Mouse (Mus musculus) forebrain, embryonic 16.5 days (tissue): ENCODE results near the gene Vmn1r210. TPM values are rescaled to one million over a fixed set of nuclear protein-coding genes. Genes with fewer than 3 reads are reported as not detected.
"Not testable (repeated sequence)": the region's sequence is repeated elsewhere in the genome, so short reads cannot be mapped to it uniquely, and the experiment has no call there.

ENCODE experiments used
- ATAC-seq: fragments of 200-750 bp; cut with Nextera tagmentation; 2 replicates; pipeline ENCODE4 v1.8.0; 2017; ENCODE audit warnings: mild to moderate bottlenecking, moderate library complexity
- H3K27ac ChIP-seq: fragments of 300-500 bp; sonication (generic); 2 replicates; pipeline ENCODE4 v1.5.1; 2014; ENCODE audit warnings: low read length, control low read depth
- H3K27me3 ChIP-seq: fragments of 300-500 bp; sonication (generic); replicated peaks from 2 replicates; pipeline ENCODE4 v1.6.1; 2014; ENCODE audit warnings: low read length; ENCODE audit not compliant: control insufficient read depth, insufficient read depth
- H3K36me3 ChIP-seq: fragments of 300-500 bp; sonication (generic); 2 replicates; pipeline ENCODE4 v1.6.1; 2014; ENCODE audit not compliant: control insufficient read depth, insufficient read depth
- H3K4me1 ChIP-seq: fragments of 300-500 bp; sonication (generic); replicated peaks from 2 replicates; pipeline ENCODE4 v1.6.1; 2014; ENCODE audit warnings: low read length; ENCODE audit not compliant: control insufficient read depth, insufficient read depth
- H3K4me2 ChIP-seq: fragments of 300-500 bp; sonication (generic); 2 replicates; pipeline ENCODE4 v1.6.1; 2014; ENCODE audit warnings: mild to moderate bottlenecking, low read length, control low read depth
- H3K4me3 ChIP-seq: fragments of 300-500 bp; sonication (generic); replicated peaks from 2 replicates; pipeline ENCODE4 v1.5.1; 2014; ENCODE audit warnings: mild to moderate bottlenecking, low read length, control low read depth
- H3K9ac ChIP-seq: fragments of 300-500 bp; sonication (generic); replicated peaks from 2 replicates; pipeline ENCODE4 v1.6.1; 2014; ENCODE audit warnings: low read depth, low read length, control low read depth
- H3K9me3 ChIP-seq: fragments of 300-500 bp; sonication (generic); 2 replicates; pipeline ENCODE4 v1.6.1; 2016; ENCODE audit warnings: low read length; ENCODE audit not compliant: control insufficient read depth
- WGBS: fragments of 180-500 bp; shearing (Covaris S2); extraction: QIAGEN DNeasy Blood & Tissue Kit; methylation state at CpG from one replicate; pipeline ENCODE4 v1.1.7; 2014; 5-methylcytosine and 5-hydroxymethylcytosine counted together
- polyA plus RNA-seq: library from polyadenylated mRNA; unstranded; fragments of >200 nt; fragmentation: Nextera tagmentation; extraction: Ambion mirVana; gene quantifications from 2 replicates; pipeline ENCODE4 v1.2.1, GENCODE M21; 2015

Vmn1r210 gene
- polyA plus RNA-seq, 1 experiment from 2014 or later: not detected

DNA sequence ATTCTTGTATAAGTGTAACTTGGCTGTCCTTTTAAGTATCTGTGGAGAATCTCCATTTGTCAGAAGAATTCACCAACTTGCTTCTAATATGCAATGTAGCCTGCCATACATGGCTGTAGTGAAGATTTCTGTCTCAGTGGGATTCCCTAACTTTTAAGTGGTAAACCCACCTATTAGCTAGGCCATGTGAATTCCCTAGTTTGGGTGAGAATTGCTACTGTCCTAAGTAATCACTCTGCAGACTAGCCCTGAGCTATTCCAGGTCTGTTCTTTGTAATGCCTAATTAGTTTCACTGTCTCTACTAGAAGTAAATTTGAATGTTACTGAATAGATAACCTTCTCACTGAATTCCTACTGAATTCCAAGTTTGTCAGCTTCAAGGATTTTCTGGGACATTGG, 47.0 kb downstream of the Vmn1r210 start:
- not testable (repeated sequence) for H3K9me3 ChIP-seq, H3K4me2 ChIP-seq, H3K36me3 ChIP-seq, H3K27me3 ChIP-seq, H3K9ac ChIP-seq, H3K4me3 ChIP-seq, H3K4me1 ChIP-seq, H3K27ac ChIP-seq, ATAC-seq

DNA sequence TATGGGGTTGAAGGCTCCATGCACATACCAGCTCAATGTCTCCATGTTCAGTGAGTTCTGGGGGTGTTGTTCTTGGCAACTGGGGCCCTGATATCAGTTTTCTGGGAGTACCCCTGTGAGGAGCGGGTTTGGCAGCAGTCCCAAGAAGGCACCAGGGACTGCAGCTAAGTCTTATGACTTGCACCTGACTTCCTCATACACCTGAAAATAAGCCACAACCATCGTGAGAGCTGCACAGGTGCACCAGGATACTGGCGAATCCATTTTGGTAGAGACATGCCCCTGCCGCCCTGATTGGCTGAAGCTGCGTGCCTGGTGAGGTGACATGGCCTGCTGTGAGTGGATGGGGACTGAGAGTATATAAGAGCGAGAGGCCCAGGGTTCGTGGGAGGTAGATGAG, 53.8 kb downstream of the Vmn1r210 start, which contains the start of gene Vmn1r208:
TSS of gene Vmn1r208 (minus strand) at position 101 of the 400 bp plus-strand sequence.
- not testable (repeated sequence) for H3K4me2 ChIP-seq, H3K27me3 ChIP-seq, ATAC-seq, H3K4me1 ChIP-seq, H3K27ac ChIP-seq, H3K9me3 ChIP-seq, H3K9ac ChIP-seq, H3K4me3 ChIP-seq, H3K36me3 ChIP-seq
- WGBS: no CpG with 5 or more reads among the region's 7 CpGs

Other genes with a start within 250 kb of the Vmn1r210 start
- not detected in 2 replicates for gene Vmn1r205, start 238.3 kb downstream of the Vmn1r210 start, polyA plus RNA-seq
- gene Vmn1r206, start 207.1 kb downstream of the Vmn1r210 start, polyA plus RNA-seq: not detected in 2 replicates
- gene Vmn1r207-ps, start 101.7 kb downstream of the Vmn1r210 start, polyA plus RNA-seq: not detected in 2 replicates
- gene Vmn1r208, start 53.9 kb downstream of the Vmn1r210 start, polyA plus RNA-seq: not detected in 2 replicates
- gene Vmn1r209, start 21.7 kb downstream of the Vmn1r210 start, polyA plus RNA-seq: not detected in 2 replicates
- not detected in 2 replicates for gene Vmn1r211, start 26.2 kb upstream of the Vmn1r210 start, polyA plus RNA-seq
- not detected in 2 replicates for gene Vmn1r212, start 52.9 kb upstream of the Vmn1r210 start, polyA plus RNA-seq
- not detected in 2 replicates for gene Vmn1r213, start 176.3 kb upstream of the Vmn1r210 start, polyA plus RNA-seq
- gene Vmn1r214, start 199.1 kb upstream of the Vmn1r210 start, polyA plus RNA-seq: not detected in 2 replicates
- not detected in 2 replicates for gene Vmn1r215, start 236.7 kb upstream of the Vmn1r210 start, polyA plus RNA-seq